Comparison of ENCODE assay signal across 24 mouse cellular contexts in the genomic region with DNA sequence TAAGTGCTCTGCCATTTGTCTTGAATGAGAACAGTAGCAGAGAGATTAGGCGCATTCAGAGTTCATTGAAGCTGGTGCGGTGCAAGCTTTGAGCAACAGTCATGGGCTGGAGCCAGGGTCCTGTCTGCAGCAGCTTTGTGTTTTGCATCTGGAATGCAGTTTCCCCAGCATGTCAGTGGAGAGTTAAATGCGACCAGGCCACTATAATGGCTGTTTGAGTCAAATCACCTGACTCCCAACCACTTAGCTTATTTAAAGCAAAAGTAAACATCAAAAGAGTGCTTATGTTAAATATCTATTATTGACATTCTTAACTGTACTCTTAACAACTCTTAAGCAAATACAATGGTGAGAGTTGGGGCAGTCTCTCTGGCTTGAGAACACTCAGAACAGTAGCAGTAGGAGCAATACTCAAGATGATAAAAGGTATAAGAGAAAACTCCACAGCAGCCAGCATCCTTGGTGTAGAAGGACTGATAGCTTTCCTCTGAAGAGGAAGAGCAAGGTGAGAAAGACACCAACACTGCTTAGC.
DNase-seq lines count a peak whose midpoint lies in the region; ATAC-seq lines count a peak whose summit lies in the region.
"Had no signal": no experiment of that assay in that cellular context is flagged by ENCODE, and none has a peak within 500 bp of the region (broad histone marks: within the 10 kb centered on the region; RNA-seq: fewer than 3 reads in every experiment).

No protein-coding gene starts in this region.

- 68% methylated on average over 3 of the region's 3 CpGs for WGBS in heart, embryonic 10.5 days
- WGBS in lung, embryonic 15.5 days = 37% methylated on average over 3 of the region's 3 CpGs
- 29% methylated on average over 3 of the region's 3 CpGs for WGBS in stomach, embryonic 14.5 days
- WGBS in midbrain, embryonic 10.5 days = 75% methylated on average over 3 of the region's 3 CpGs

- peak; percentile 70; the same call in 1 of the 2 replicates for ATAC-seq in lung, embryonic 15.5 days (ENCODE audit: borderline replicate concordance, extremely low read depth, low FRiP score, low TSS enrichment)
- ATAC-seq in stomach, embryonic 14.5 days (ENCODE audit: insufficient number of reproducible peaks, insufficient read depth, low FRiP score, low read depth) = peak; percentile 78
- ATAC-seq: activated CD4-positive, CD25-positive, alpha-beta regulatory T cell, adult 4 months; CD4-positive, CD25-positive, alpha-beta regulatory T cell, adult 4 months; forebrain, embryonic 13.5 days; forebrain, postnatal 0 days; hindbrain, embryonic 16.5 days had no signal

- peak; percentile 14 for DNase-seq in heart, postnatal 4 days
- no peak for DNase-seq in heart, embryonic 10.5 days (ENCODE audit: low spot score)
- no peak for DNase-seq in lung, postnatal 10 days
- no peak for DNase-seq in frontal cortex, postnatal 14 days (ENCODE audit: low spot score in 2 of 2)
- DNase-seq in midbrain, embryonic 10.5 days (ENCODE audit: low spot score) = no peak
- DNase-seq: adrenal gland, postnatal 14 days; B cell, adult 2 months; cerebellum, adult 18-20 months; cerebellum, adult 9-11 months; cerebellum, postnatal 36 days; forebrain, postnatal 0 days; gastrocnemius, adult 2 months; gastrocnemius, postnatal 25 days; heart, postnatal 36 days had no signal

- H3K9ac ChIP-seq in lung, embryonic 15.5 days = no peak overlapping the region
- no peak overlapping the region for H3K9ac ChIP-seq in stomach, embryonic 14.5 days (replicated peaks; ENCODE audit: low read depth, low read length)
- H3K9ac ChIP-seq: forebrain, embryonic 13.5 days; forebrain, postnatal 0 days; heart, embryonic 13.5 days; hindbrain, embryonic 12.5 days had no signal

- H3K4me3 ChIP-seq in heart, embryonic 10.5 days = no peak overlapping the region
- H3K4me3 ChIP-seq in lung, embryonic 15.5 days = no peak overlapping the region
- H3K4me3 ChIP-seq in stomach, embryonic 14.5 days (ENCODE audit: low read depth, low read length) = no peak overlapping the region
- H3K4me3 ChIP-seq in midbrain, embryonic 10.5 days = no peak overlapping the region
- H3K4me3 ChIP-seq: embryonic facial prominence, embryonic 10.5 days; forebrain, embryonic 13.5 days; gastrocnemius, adult 2 months; heart, embryonic 13.5 days; hindbrain, embryonic 12.5 days had no signal

- no peak overlapping the region for H3K4me2 ChIP-seq in lung, embryonic 15.5 days
- H3K4me2 ChIP-seq in stomach, embryonic 14.5 days (replicated peaks; ENCODE audit: low read depth, low read length) = no peak overlapping the region
- H3K4me2 ChIP-seq: forebrain, embryonic 13.5 days; heart, embryonic 13.5 days; hindbrain, embryonic 12.5 days had no signal

- no peaks in the 10 kb centered on the region for H3K27me3 ChIP-seq in heart, embryonic 10.5 days (ENCODE audit: insufficient read depth, poor library complexity, severe bottlenecking)
- peaks cover 33% of the 10 kb centered on the region for H3K27me3 ChIP-seq in lung, embryonic 15.5 days
- H3K27me3 ChIP-seq in stomach, embryonic 14.5 days (ENCODE audit: control insufficient read depth, insufficient read depth, low read length) = no peaks in the 10 kb centered on the region
- no peaks in the 10 kb centered on the region for H3K27me3 ChIP-seq in midbrain, embryonic 10.5 days (ENCODE audit: low read depth, poor library complexity, severe bottlenecking)
- H3K27me3 ChIP-seq: forebrain, embryonic 13.5 days; heart, embryonic 13.5 days; hindbrain, embryonic 12.5 days had no signal

- H3K27ac ChIP-seq in heart, embryonic 10.5 days = no peak overlapping the region
- no peak overlapping the region for H3K27ac ChIP-seq in lung, embryonic 15.5 days
- H3K27ac ChIP-seq in stomach, embryonic 14.5 days (ENCODE audit: low read length) = no peak overlapping the region
- no peak overlapping the region for H3K27ac ChIP-seq in midbrain, embryonic 10.5 days (replicated peaks)
- H3K27ac ChIP-seq: embryonic facial prominence, embryonic 10.5 days; forebrain, embryonic 13.5 days; gastrocnemius, adult 2 months; heart, embryonic 13.5 days; hindbrain, embryonic 12.5 days had no signal

- no peaks in the 10 kb centered on the region for H3K4me1 ChIP-seq in heart, embryonic 10.5 days
- no peaks in the 10 kb centered on the region for H3K4me1 ChIP-seq in lung, embryonic 15.5 days
- no peaks in the 10 kb centered on the region for H3K4me1 ChIP-seq in stomach, embryonic 14.5 days (ENCODE audit: control insufficient read depth, insufficient read depth, low read length)
- H3K4me1 ChIP-seq in midbrain, embryonic 10.5 days = no peaks in the 10 kb centered on the region
- H3K4me1 ChIP-seq: embryonic facial prominence, embryonic 10.5 days; forebrain, embryonic 13.5 days; heart, embryonic 13.5 days; hindbrain, embryonic 12.5 days had no signal

- H3K9me3 ChIP-seq in heart, embryonic 10.5 days = no peaks in the 10 kb centered on the region
- H3K9me3 ChIP-seq in lung, embryonic 15.5 days = no peaks in the 10 kb centered on the region
- no peaks in the 10 kb centered on the region for H3K9me3 ChIP-seq in stomach, embryonic 14.5 days (ENCODE audit: control insufficient read depth, low read depth, low read length)
- H3K9me3 ChIP-seq in midbrain, embryonic 10.5 days (replicated peaks) = no peaks in the 10 kb centered on the region
- H3K9me3 ChIP-seq: embryonic facial prominence, embryonic 10.5 days; forebrain, embryonic 13.5 days; heart, embryonic 13.5 days; hindbrain, embryonic 12.5 days had no signal

- no peaks in the 10 kb centered on the region for H3K36me3 ChIP-seq in heart, embryonic 10.5 days
- H3K36me3 ChIP-seq in lung, embryonic 15.5 days = no peaks in the 10 kb centered on the region
- H3K36me3 ChIP-seq in stomach, embryonic 14.5 days (ENCODE audit: control insufficient read depth, insufficient read depth, low read length) = no peaks in the 10 kb centered on the region
- no peaks in the 10 kb centered on the region for H3K36me3 ChIP-seq in midbrain, embryonic 10.5 days
- H3K36me3 ChIP-seq: embryonic facial prominence, embryonic 10.5 days; G1E; heart, embryonic 13.5 days; hindbrain, embryonic 12.5 days had no signal
